Mouse (Mus musculus) limb, embryonic 14.5 days (tissue): Measurements from ENCODE around the gene Adm. TPM values are rescaled to one million over a fixed set of nuclear protein-coding genes. Genes with fewer than 3 reads are reported as not detected.

Source experiments
- ATAC-seq: fragments of 200-750 bp; cut with Nextera tagmentation; 2 replicates; pipeline ENCODE4 v1.8.0; 2017; ENCODE audit warnings: low read depth, moderate number of reproducible peaks, moderate TSS enrichment; ENCODE audit not compliant: low FRiP score
- DNase-seq: peaks from one replicate; pipeline ENCODE4 v3.0.0-alpha.2; 2015; ENCODE audit warnings: low spot score
- H3K27ac ChIP-seq: fragments of 300-500 bp; sonication (generic); replicated peaks from 2 replicates; pipeline ENCODE4 v1.5.1; 2014; ENCODE audit warnings: low read depth, mild to moderate bottlenecking, low read length, moderate library complexity, mixed read lengths
- H3K27me3 ChIP-seq: fragments of 300-500 bp; sonication (generic); 2 replicates; pipeline ENCODE4 v1.6.1; 2014; ENCODE audit warnings: low read length, mixed read lengths; ENCODE audit not compliant: control insufficient read depth, insufficient read depth
- H3K36me3 ChIP-seq: fragments of 300-500 bp; sonication (generic); 2 replicates; pipeline ENCODE4 v1.6.1; 2014; ENCODE audit warnings: mild to moderate bottlenecking, low read length, moderate library complexity, mixed read lengths; ENCODE audit not compliant: control insufficient read depth, insufficient read depth
- H3K4me1 ChIP-seq: fragments of 300-500 bp; sonication (generic); 2 replicates; pipeline ENCODE4 v1.6.1; 2014; ENCODE audit warnings: antibody characterized with exemption, low read length, mixed read lengths; ENCODE audit not compliant: control insufficient read depth, insufficient read depth
- H3K4me2 ChIP-seq: fragments of 300-500 bp; sonication (generic); replicated peaks from 2 replicates; pipeline ENCODE4 v1.6.1; 2014; ENCODE audit warnings: low read depth, mild to moderate bottlenecking, low read length, moderate library complexity; ENCODE audit not compliant: severe bottlenecking
- H3K4me3 ChIP-seq: fragments of 300-500 bp; sonication (generic); replicated peaks from 2 replicates; pipeline ENCODE4 v1.5.1; 2014; ENCODE audit warnings: low read length
- H3K9ac ChIP-seq: fragments of 300-500 bp; sonication (generic); 2 replicates; pipeline ENCODE4 v1.6.1; 2014; ENCODE audit warnings: mild to moderate bottlenecking, low read depth, low read length, moderate library complexity; ENCODE audit not compliant: severe bottlenecking
- H3K9me3 ChIP-seq: fragments of 300-500 bp; sonication (generic); 2 replicates; pipeline ENCODE4 v1.6.1; 2016; ENCODE audit warnings: low read length; ENCODE audit not compliant: control insufficient read depth
- POLR2A ChIP-seq: fragments of 200-500 bp; IDR thresholded peaks from 2 replicates; pipeline ENCODE4 v1.8.0; 2012; ENCODE audit warnings: inconsistent platforms, mild to moderate bottlenecking, moderate library complexity, borderline replicate concordance; ENCODE audit not compliant: insufficient read depth, insufficient read length; ENCODE audit errors: extremely low read depth
- WGBS: fragments of 180-500 bp; shearing (Covaris S2); extraction: QIAGEN DNeasy Blood & Tissue Kit; methylation state at CpG from one replicate; pipeline ENCODE4 v1.1.7; 2014; 5-methylcytosine and 5-hydroxymethylcytosine counted together
- polyA plus RNA-seq, 2 experiments: library from polyadenylated mRNA; depleted of rRNA in 1 of 2; stranded (reverse) in 1 of 2; unstranded in 1 of 2; fragments of >200 nt; fragmentation: Nextera tagmentation in 1 of 2; extraction: Ambion mirVana in 1 of 2; gene quantifications; 2 replicates each; pipeline versions ENCODE4 v1.2.1 to v1.2.3; 2012 to 2014

Gene Adm
- polyA plus RNA-seq, 2 experiments = 1.8 to 2.6 TPM

- Histone ChIP-seq H3K9me3 (no peaks in the 10 kb centered on the region), H3K4me1 (peaks cover 13% of the 10 kb centered on the region; the same call in 1 of the 2 replicates), H3K9ac (peak overlapping the region; percentile 90), H3K36me3 (no peaks in the 10 kb centered on the region), H3K27me3 (no peaks in the 10 kb centered on the region), H3K4me2 (peak overlapping the region; percentile 72), H3K27ac (peak overlapping the region; percentile 95), H3K4me3 (peak overlapping the region; percentile 91)
- peak; percentile 10; the same call in 1 of the 2 replicates for ATAC-seq
- under 1% methylated on average over 20 of the region's 20 CpGs for WGBS
- no peak for TF ChIP-seq POLR2A
- peak; percentile 51 for DNase-seq
Observed at GRCm38 (mm10) chr7:110615151-110615631, 12.3 kb upstream of the Adm start.

- 18% methylated on average over 11 of the region's 11 CpGs for WGBS
- Histone ChIP-seq H3K4me2 (peak overlapping the region; percentile 72), H3K4me3 (peak overlapping the region; percentile 91), H3K27me3 (no peaks in the 10 kb centered on the region), H3K27ac (no peak overlapping the region), H3K9me3 (no peaks in the 10 kb centered on the region), H3K9ac (no peak overlapping the region), H3K4me1 (peaks cover 13% of the 10 kb centered on the region; the same call in 1 of the 2 replicates), H3K36me3 (no peaks in the 10 kb centered on the region)
- TF ChIP-seq POLR2A = no peak
- DNase-seq = no peak
- no peak for ATAC-seq
Observed at GRCm38 (mm10) chr7:110615792-110616191, 11.7 kb upstream of the Adm start.

- H3K27me3 ChIP-seq = no peaks in the 10 kb centered on the region
- no peak overlapping the region for H3K27ac ChIP-seq
- no peaks in the 10 kb centered on the region for H3K36me3 ChIP-seq
- no peak for ATAC-seq
- DNase-seq = no peak
- peaks cover 7% of the 10 kb centered on the region; the same call in 1 of the 2 replicates for H3K4me1 ChIP-seq
- no peaks in the 10 kb centered on the region for H3K9me3 ChIP-seq
- H3K4me3 ChIP-seq = no peak overlapping the region
- no peak overlapping the region for H3K4me2 ChIP-seq
- no peak overlapping the region for H3K9ac ChIP-seq
- WGBS = 31% methylated on average over 9 of the region's 9 CpGs
- no peak for TF ChIP-seq POLR2A
Observed at GRCm38 (mm10) chr7:110619086-110619611, 8.3 kb upstream of the Adm start.

- ATAC-seq (no peak), DNase-seq (no peak)
- Histone ChIP-seq H3K4me2 (no peak overlapping the region), H3K9me3 (no peaks in the 10 kb centered on the region), H3K4me3 (no peak overlapping the region), H3K27ac (no peak overlapping the region), H3K36me3 (no peaks in the 10 kb centered on the region), H3K27me3 (peaks cover 42% of the 10 kb centered on the region), H3K4me1 (peaks cover 20% of the 10 kb centered on the region), H3K9ac (no peak overlapping the region)
- WGBS = 42% methylated on average over 2 of the region's 2 CpGs
- no peak for TF ChIP-seq POLR2A
Observed at GRCm38 (mm10) chr7:110624067-110624466, 3.4 kb upstream of the Adm start.

GRCm38 (mm10) chr7:110624961-110625360, 2.5 kb upstream of the Adm start:
- DNase-seq = no peak
- H3K36me3 ChIP-seq = no peaks in the 10 kb centered on the region
- no peak overlapping the region for H3K4me3 ChIP-seq
- no peak for TF ChIP-seq POLR2A
- H3K27ac ChIP-seq = no peak overlapping the region
- 89% methylated on average over 13 of the region's 13 CpGs for WGBS
- H3K9ac ChIP-seq = no peak overlapping the region
- no peak for ATAC-seq
- H3K27me3 ChIP-seq = peaks cover 51% of the 10 kb centered on the region
- H3K9me3 ChIP-seq = no peaks in the 10 kb centered on the region
- H3K4me1 ChIP-seq = peaks cover 20% of the 10 kb centered on the region
- no peak overlapping the region for H3K4me2 ChIP-seq
